Mouse (Mus musculus) megakaryocyte, adult 5-6 weeks (primary cell): Measurements from ENCODE around the gene Tceanc2. TPM values are rescaled to one million over a fixed set of nuclear protein-coding genes. Genes with fewer than 3 reads are reported as not detected.
"Not testable (repeated sequence)": the region's sequence is repeated elsewhere in the genome, so short reads cannot be mapped to it uniquely, and the experiment has no call there.

ENCODE experiments used
- ATAC-seq: 2 replicates; pipeline ENCODE4 v1.8.0; 2016; ENCODE audit warnings: mild to moderate bottlenecking, inconsistent platforms; ENCODE audit not compliant: poor library complexity, severe bottlenecking
- total RNA-seq, 2 experiments: library from RNA; stranded (forward) in 1 of 2; stranded (reverse) in 1 of 2; fragments of 153-499, 151-499 nt in 1 of 2; fragments of 221-1000, 200-1000 nt in 1 of 2; gene quantifications; 2 replicates each; pipeline versions ENCODE4 v1.2.3 to v1.2.4; 2015 to 2017

Gene Tceanc2
- total RNA-seq, 2 experiments from 2014 or later = 30.8 to 36.7 TPM

- no peak for ATAC-seq
These were observed 50.8 kb downstream of the Tceanc2 start for GRCm38 (mm10) chr4:107127901-107128669.

GRCm38 (mm10) chr4:107126891-107127524 lies 51.9 kb downstream of the Tceanc2 start:
- ATAC-seq = no peak

- no peak for ATAC-seq
These were observed 52.5 kb downstream of the Tceanc2 start for GRCm38 (mm10) chr4:107126389-107126788.

- ATAC-seq = no peak
These were observed 53.8 kb downstream of the Tceanc2 start for GRCm38 (mm10) chr4:107125101-107125500.

GRCm38 (mm10) chr4:107124376-107124775 lies 54.5 kb downstream of the Tceanc2 start:
- no peak for ATAC-seq

- no peak for ATAC-seq
These were observed 57.6 kb downstream of the Tceanc2 start for GRCm38 (mm10) chr4:107121165-107121943.

- ATAC-seq = no peak
These were observed 58.2 kb downstream of the Tceanc2 start for GRCm38 (mm10) chr4:107120676-107121075.

- ATAC-seq = no peak
These were observed 59.9 kb downstream of the Tceanc2 start for GRCm38 (mm10) chr4:107119056-107119455.

- ATAC-seq = no peak
These were observed 61.1 kb downstream of the Tceanc2 start for GRCm38 (mm10) chr4:107117741-107118385.

- no peak for ATAC-seq
These were observed 64.6 kb downstream of the Tceanc2 start for GRCm38 (mm10) chr4:107114278-107114677.

- not testable (repeated sequence) for ATAC-seq
These were observed 69.7 kb downstream of the Tceanc2 start for GRCm38 (mm10) chr4:107109181-107109580.

- ATAC-seq = no peak
These were observed 70.6 kb downstream of the Tceanc2 start for GRCm38 (mm10) chr4:107108291-107108731.

GRCm38 (mm10) chr4:107106777-107107176 lies 72.1 kb downstream of the Tceanc2 start:
- no peak for ATAC-seq

GRCm38 (mm10) chr4:107102220-107102619 lies 76.7 kb downstream of the Tceanc2 start:
- ATAC-seq = no peak

GRCm38 (mm10) chr4:107098791-107099525 lies 80.0 kb downstream of the Tceanc2 start:
- no peak for ATAC-seq

GRCm38 (mm10) chr4:107098375-107098774 lies 80.5 kb downstream of the Tceanc2 start:
- ATAC-seq = no peak

GRCm38 (mm10) chr4:107097871-107098270 lies 81.0 kb downstream of the Tceanc2 start:
- ATAC-seq = no peak

GRCm38 (mm10) chr4:107096841-107097373 lies 82.0 kb downstream of the Tceanc2 start, which contains the start of gene Cdcp2:
Gene Cdcp2, plus strand, starts transcription at chr4:107096891.
- no peak for ATAC-seq

GRCm38 (mm10) chr4:107096043-107096442 lies 82.9 kb downstream of the Tceanc2 start:
- peak; percentile 62 for ATAC-seq
